Mouse (Mus musculus): ENCODE data around the gene Apoa2.

Gene Apoa2

DNA sequence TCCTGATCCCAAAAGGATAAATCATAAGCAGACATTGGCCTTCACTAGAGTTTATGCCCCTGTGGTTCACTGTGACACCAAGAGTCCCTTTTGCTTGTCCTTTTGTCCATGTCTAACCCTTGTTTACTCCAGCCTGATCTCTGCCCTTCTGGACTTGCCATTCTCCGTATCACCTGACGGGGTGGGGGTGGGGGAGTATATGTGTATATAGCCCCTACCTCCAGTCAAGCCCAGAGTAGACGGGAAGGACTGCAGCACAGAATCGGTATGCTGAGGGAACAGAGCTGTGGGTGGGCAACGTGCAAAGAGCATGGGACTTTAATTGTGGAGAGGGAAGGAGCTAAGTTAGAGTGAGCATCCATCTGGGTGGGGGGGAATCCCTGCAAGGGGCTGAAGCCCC, at the start of gene Apoa2:
Gene Apoa2 (plus strand): TSS at position 198 of the 400 bp plus-strand sequence.
- in situ Hi-C loops (cut with MboI; ENCODE audit: low pct_unique_long_range_greater_than_20kb in 1 of 2, low sequenced_read_pairs in 2 of 2, unreplicated experiment in 1 of 2) = loop anchor here in 1 of 2 experiments (5.0 kb wide), 1 partner anchor 113 kb away; the partner anchor contains the start of gene Cfap126

DNA sequence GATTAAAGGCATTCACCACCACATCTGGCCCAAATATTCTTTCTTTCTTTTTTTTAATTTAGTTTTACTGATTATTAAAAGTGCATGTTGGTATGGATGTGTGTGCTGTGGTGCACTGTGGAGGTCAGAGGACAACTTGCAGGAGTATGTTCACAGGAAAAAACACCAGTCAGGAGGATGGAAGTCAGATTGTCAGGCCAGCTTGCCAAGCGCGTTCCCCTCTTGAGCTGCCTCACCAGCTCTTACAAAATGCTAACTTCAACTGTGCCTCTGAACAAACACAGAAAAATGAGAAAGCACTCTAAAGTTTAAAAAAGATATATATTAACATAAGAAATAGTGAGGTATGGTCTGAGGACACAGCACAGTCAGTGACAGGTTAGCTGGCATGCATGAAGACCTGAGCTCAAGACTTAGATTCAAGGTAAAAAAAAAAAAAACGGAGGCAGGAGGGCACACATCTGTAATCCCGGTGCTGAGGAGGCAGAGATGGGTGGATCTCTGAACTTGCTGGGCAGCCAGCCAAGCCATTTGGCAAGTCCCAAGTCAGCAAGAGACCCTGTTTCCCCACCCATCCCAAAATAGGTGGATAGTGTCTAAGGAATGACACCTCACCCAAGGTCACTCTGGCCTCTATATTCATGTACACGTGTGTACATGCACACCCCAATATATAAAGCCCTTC, 45.2 kb upstream of the Apoa2 start:
- in situ Hi-C loops (cut with MboI; ENCODE audit: low pct_unique_long_range_greater_than_20kb in 1 of 2, low sequenced_read_pairs in 2 of 2, unreplicated experiment in 1 of 2) = no loop called here

DNA sequence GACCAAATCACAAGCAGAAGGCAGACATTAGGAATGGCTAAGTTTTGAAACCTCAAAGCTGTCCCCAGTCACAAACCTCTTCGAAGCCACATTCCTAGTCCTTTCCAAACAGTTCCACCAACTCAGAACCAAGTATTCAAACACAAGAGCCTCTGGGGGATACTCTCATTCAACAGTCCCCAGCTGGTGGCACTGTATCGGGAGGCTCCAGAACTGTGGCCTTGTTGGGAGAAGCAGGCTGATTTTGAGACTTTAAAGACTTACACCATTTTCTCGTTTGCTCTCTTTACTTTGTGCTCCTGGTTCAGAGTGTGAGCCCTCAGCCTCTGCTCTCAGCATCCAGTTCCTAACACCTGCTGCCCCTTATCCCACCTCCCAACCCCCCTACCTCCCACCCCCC, 41.8 kb upstream of the Apoa2 start:
- in situ Hi-C loops (cut with MboI; ENCODE audit: low pct_unique_long_range_greater_than_20kb in 1 of 2, low sequenced_read_pairs in 2 of 2, unreplicated experiment in 1 of 2) = no loop called here

DNA sequence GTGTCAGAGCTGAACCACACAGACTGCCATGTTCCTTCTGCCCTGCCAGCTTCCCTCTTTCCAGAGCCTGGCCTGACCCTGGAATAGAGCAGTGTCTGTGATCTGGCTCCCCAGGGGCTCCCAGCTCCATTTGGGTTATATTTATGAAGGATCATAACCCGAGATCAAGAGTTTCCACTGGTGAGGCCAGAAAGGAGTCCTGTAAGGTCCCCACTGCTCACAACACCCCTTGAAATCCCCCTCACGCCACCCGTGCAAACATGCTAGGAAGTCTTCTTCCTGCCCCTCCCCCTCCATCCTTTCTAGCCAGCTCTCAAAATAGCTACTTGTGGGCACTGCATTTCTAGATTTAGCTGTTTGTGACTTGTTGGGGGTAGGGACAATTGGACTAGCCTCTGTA, 41.2 kb upstream of the Apoa2 start:
- in situ Hi-C loops (cut with MboI; ENCODE audit: low pct_unique_long_range_greater_than_20kb in 1 of 2, low sequenced_read_pairs in 2 of 2, unreplicated experiment in 1 of 2) = no loop called here

DNA sequence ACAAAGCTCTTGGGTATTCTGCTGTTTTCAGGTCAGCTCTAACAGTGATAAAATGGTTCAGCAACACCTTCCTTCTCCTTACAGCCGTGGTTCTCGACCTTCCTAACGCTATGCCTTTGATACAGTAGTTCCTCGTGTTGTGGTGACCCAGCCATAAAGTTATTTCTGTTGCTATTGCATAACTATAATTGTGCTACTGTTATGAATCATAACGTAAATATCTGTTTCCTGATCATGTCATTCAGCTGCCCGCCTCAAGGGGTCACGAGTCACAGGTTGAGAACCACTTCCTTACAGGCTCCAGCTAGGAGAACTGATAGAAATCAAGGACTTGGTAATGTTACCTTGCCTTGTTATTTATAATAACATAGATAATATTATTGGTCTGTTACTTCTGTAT, 40.5 kb upstream of the Apoa2 start:
- in situ Hi-C loops (cut with MboI; ENCODE audit: low pct_unique_long_range_greater_than_20kb in 1 of 2, low sequenced_read_pairs in 2 of 2, unreplicated experiment in 1 of 2) = no loop called here

DNA sequence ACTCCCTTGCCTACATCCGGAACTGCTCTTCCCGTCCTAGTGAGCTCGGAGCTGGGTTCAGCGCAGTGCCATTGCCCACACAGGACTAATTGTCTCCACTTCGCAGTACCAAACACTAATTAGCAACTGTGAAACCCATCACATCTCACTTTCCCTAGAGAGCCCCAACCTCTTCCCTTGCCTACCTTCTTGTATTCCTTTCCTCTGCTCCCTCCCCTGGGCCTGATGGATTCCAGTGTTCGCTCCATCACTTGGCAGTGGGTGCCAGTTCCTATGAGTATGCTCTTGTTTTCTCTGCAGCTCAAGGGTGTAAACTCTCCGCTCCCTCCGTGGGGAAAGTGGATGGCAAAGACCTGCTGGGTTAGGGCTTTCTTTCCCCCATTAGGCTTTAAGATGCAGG, 39.2 kb upstream of the Apoa2 start:
- in situ Hi-C loops (cut with MboI; ENCODE audit: low pct_unique_long_range_greater_than_20kb in 1 of 2, low sequenced_read_pairs in 2 of 2, unreplicated experiment in 1 of 2) = no loop called here

DNA sequence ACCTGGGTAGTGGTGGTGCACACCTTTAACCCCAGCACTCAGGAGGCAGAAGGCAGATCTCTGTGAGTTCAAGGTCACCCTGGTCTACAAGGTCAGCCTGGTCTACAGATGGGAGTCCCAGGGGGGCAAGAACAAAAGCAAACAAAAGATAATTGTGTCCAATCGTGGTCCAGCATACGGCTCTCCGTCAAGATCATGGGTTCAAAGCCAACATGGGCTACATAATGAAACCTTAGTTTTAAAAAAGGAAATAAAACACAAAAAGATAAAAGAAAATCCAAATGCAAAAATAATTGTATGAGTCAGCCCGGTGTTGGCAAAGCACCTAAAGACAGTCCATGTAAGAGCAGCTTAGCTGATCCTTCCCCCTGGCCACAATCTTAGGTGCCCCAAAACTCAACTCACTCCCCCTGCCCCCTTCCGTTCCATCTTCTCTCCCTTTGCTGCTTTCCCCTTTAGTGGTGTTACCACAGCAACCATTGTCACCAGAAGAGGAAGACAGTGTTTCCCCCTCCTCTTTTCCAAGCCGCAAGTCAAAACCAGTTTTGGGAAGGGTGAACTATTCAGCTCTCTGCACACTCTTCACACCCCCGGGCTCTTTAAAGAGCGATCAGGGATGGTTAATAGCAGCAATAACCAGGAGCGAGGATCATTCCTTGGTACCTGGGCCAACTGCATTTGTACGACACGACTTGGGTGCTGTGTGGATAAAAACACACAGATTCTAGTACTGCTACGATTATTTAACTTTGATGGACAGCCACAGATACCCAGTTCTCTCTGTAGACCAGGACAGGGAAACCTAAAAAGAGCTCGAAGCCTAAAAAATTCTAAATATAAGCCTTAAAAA, 36.8 kb upstream of the Apoa2 start:
- in situ Hi-C loops (cut with MboI; ENCODE audit: low pct_unique_long_range_greater_than_20kb in 1 of 2, low sequenced_read_pairs in 2 of 2, unreplicated experiment in 1 of 2) = no loop called here

DNA sequence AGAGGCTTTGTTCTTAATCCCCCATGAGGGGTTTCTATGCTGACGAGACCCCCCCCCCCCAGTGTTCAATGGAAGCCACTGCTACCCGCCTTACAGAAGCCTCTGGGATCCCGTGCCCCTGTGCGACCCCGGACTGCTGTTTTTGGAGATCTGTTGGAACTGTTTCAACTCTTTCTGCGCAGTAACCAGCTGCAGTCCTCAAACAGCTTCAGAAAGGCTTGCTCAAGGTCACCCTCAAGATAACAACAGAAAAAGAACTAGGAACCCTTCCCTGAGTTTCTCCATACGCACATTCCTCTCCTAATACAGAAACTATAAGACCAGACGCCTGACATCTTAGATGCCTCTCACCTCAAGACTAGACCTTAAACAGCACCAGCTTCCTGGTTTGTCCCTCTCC, 35.8 kb upstream of the Apoa2 start:
- in situ Hi-C loops (cut with MboI; ENCODE audit: low pct_unique_long_range_greater_than_20kb in 1 of 2, low sequenced_read_pairs in 2 of 2, unreplicated experiment in 1 of 2) = no loop called here

DNA sequence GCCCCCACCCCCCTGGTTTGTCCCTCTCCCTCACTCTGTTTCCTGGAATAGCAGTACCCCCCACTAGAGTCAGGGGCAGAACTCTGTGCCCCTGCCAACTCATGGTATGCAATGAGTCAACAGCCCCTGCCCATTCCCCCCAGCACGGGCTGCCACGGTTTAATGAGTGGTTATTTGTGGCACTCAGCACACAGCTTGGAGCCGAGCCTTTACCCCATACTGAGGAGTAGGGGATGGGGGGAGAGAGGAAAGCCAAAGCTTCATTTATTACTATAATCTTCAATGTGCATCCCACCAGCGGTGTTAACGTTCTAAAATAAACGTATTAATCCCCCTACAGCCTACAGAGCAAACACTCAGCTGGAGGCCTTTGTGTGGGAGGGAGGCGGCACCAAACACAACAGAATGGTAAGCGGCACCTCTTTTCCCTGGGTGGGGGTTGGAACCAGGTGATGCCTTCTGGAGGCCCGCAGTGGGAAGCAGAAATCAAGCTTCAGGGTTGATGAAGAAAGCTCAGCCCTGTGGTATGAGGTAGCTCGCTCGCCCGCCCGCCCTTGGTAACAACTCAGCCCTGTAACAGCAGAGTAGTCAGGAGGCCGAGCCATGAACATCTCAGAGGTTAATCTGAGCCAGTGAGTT, 35.3 kb upstream of the Apoa2 start:
- in situ Hi-C loops (cut with MboI; ENCODE audit: low pct_unique_long_range_greater_than_20kb in 1 of 2, low sequenced_read_pairs in 2 of 2, unreplicated experiment in 1 of 2) = no loop called here

DNA sequence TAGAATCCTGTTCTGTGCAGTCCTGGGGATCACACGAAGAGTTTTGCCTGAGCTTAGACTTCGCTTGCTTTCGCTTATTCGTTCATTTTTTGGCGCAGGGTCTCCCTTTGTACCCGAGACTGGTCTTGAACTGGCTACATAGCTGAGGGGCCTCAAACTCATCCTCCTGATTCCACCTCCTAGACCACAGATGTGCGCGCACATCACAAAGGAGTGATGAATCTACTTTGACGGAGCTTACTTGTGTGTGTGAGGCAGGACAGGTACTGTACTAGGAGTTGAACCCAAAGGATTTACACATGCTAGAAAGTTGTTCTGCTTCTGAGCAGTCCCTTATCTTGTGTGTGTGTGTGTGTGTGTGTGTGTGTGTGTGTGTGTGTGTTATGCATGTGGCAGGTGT, 34.0 kb upstream of the Apoa2 start:
- in situ Hi-C loops (cut with MboI; ENCODE audit: low pct_unique_long_range_greater_than_20kb in 1 of 2, low sequenced_read_pairs in 2 of 2, unreplicated experiment in 1 of 2) = no loop called here

DNA sequence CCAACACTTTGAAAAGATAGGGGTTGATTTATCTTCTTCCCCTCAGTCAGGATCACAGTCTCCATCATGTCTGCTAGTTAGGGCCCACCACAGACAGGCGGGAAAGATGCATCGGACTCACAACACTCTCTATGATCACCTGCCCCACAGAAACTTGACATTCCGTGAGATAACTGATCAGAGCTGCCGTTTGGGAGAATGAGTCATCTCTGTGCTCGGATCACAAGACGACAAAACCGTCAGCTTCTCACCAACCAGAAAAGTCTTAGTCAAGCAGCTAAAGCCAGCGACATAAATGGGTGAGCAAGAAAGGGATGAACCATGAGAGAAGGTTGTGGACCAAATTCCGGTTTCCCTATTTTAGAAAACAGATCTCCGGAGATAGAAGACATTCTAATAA, 32.6 kb upstream of the Apoa2 start:
- in situ Hi-C loops (cut with MboI; ENCODE audit: low pct_unique_long_range_greater_than_20kb in 1 of 2, low sequenced_read_pairs in 2 of 2, unreplicated experiment in 1 of 2) = no loop called here

DNA sequence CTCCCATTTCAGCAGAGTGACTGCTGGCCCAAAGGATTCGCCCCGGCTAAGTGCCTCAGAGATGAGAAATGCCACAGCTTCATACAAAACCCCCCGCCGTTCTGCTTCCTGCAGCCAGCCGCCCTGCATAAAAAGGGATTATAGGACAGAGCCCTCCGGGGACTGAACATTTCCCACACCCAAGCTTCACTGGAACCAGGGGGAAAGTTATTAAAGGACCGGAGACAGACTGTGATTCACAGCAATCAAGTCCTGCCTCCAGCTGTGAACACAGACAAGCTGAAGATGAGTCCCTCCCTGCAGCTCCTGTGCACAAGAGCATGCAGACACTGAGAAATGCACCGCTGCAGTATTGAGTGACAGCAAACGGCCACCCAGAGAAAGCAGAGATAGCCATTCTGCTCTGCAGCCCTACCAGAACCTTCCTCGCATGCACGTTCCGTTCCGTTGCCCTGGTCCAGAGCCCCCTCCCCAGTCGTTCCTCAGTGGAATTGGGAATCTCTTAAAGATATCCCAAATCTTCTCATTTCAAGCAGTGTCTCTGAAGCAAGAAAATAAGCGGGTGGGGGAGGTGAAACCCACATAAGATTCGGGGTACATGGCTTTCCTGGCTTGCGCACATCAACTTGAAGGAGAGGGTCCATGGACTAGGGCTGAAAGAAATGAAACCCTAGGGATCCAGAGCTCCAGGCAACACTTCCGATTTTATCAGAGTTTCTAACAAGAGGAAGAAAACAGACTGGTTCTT, 31.6 kb upstream of the Apoa2 start:
- in situ Hi-C loops (cut with MboI; ENCODE audit: low pct_unique_long_range_greater_than_20kb in 1 of 2, low sequenced_read_pairs in 2 of 2, unreplicated experiment in 1 of 2) = no loop called here

DNA sequence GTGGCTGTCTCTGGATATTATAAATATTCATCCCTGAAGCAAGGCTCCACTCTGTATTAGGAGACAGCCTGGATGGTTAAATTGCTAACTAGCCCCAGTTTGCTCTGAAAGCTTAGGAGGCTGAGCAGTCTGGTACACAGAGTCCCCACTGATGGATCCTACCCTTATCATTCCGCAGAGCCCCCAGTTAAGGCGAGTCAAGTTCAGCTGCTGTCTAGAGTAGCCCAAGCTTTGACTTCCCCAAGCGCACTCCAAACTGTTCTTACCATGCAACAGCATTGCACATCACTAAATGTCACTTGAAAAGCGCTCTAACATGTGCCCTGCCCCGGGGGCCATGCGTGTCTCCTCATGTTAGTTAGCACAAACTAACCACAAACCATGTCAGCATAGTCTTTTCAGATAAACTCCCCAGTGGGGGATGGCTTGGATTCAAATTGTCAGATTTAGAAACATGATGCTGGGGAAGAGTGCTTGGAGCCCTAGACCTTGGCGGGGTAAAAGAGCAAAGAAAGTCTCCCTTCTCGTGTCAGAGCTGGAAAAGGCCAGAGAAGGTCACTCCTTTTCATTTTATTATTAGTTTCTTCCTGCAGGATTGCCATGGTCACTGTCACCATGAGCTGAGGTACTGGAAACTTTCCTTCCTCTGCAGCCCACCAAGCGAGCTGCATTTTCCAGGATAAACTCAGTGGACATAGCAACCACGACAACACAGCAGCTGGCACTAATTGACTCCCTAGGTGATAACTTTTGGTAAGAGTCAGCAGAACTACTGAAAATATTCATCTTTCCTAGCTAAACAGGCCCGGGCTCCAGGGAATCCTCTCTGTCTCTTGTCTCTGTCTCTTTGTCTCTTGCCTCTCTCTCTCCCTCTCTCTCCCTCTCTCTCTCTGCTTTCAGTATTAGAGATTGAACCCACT, 30.7 kb upstream of the Apoa2 start:
- in situ Hi-C loops (cut with MboI; ENCODE audit: low pct_unique_long_range_greater_than_20kb in 1 of 2, low sequenced_read_pairs in 2 of 2, unreplicated experiment in 1 of 2) = no loop called here

DNA sequence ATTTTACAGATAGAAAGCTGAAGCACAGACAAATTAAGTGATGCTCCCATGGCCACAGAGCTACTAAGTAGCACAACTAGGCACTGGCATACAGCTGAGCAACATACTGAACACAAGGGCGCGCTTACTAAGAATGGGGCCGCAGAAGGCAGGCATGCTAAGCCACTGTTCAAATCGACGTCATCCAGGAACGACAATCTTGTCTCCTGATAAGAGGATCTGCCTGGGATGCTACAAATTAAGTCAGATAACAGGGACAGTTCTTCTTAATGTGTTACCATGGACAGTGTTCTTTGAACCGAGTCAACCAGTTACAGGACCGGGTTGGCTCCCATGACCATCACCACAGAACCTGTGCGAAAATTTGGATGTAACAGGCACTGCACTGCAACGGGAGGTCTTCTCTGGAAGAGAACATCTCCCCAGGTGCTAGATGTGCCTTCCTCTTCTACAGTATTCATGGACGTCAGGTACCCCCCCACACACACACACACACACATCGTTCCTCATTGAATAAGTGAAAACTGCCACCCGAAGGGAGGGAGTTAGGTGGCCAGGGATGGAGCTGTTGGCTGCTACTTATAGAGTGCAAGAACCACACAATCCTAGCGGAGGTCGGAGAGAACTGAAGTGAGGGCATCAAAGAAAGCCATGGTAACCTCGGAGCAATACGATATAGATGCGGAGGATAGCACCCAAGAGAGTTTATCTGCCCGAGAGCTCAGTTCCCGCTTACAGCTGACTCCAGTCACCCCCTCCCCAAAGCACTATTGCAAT, 29.6 kb upstream of the Apoa2 start:
- in situ Hi-C loops (cut with MboI; ENCODE audit: low pct_unique_long_range_greater_than_20kb in 1 of 2, low sequenced_read_pairs in 2 of 2, unreplicated experiment in 1 of 2) = no loop called here

DNA sequence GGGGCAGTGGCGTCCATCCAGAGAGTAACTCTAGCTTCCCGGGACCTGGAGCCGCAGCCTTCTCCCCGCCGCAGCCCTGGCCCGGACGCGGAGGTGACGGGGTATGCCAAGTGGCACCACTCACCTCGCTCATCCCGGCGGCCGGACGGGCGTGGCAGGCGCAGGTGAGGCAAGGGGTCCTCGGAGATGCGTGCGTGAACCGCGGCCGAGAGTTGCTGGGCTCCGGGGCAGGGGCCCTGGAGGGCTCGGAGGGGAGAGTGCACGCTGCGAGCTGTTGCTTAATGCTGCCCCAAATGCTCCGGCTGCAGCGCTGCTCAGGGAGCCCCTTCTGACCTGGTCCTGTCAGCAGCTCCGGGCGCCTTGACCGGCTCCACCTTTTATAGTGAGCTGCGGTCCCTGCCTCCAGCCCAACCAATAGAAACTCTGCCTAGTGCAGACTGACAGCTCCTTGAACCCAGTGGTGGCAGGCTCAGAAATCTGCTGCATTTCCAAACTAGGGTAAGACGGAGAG, 28.9 kb upstream of the Apoa2 start, which contains the start of gene Pcp4l1:
Gene Pcp4l1 (minus strand): TSS at position 382 of the 511 bp plus-strand sequence.
- in situ Hi-C loops (cut with MboI; ENCODE audit: low pct_unique_long_range_greater_than_20kb in 1 of 2, low sequenced_read_pairs in 2 of 2, unreplicated experiment in 1 of 2) = no loop called here

DNA sequence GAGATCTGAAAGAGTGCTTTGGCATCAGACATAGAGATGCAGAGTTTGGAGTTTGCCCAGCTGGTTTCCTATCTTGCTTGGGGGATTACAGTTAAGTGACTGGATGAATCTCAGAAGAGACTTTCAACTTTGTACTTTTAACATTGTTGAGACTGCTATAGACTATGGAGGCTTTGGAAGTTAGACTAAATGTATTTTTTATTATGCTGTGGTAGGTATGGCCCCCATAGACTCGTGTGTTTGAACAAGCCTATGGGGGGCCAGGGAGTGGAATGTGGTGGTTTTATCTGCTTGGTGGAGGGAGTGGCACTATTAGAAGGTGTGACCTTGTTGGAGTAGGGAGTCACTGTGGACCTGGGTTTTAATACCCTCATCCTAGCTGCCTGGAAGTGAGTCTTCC, 25.3 kb upstream of the Apoa2 start:
- in situ Hi-C loops (cut with MboI; ENCODE audit: low pct_unique_long_range_greater_than_20kb in 1 of 2, low sequenced_read_pairs in 2 of 2, unreplicated experiment in 1 of 2) = no loop called here

DNA sequence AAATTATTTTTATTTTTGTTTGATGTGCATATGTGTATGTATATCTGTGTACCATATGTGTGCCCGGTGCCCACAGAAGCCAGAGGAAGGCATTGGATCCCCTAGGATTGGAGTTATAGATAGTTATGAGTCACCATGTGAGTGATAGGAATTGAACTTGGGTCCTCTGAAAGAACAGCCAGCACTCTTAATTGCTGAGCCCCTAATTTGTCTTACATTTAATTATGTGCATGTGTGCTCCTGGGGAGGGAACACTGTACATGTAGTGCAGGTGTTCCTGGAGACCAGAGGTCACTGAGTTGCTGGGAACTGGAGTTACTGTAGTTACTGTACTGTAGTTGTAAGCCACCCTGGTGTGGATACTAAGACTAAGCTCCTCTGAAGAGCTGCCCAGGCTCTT, 24.1 kb upstream of the Apoa2 start:
- in situ Hi-C loops (cut with MboI; ENCODE audit: low pct_unique_long_range_greater_than_20kb in 1 of 2, low sequenced_read_pairs in 2 of 2, unreplicated experiment in 1 of 2) = no loop called here

Data from mouse embryonic stem cell (cell line).